Mouse (Mus musculus) liver, embryonic 11.5 days (tissue): Measurements from ENCODE around the gene Whrn. TPM values are rescaled to one million over a fixed set of nuclear protein-coding genes. Genes with fewer than 3 reads are reported as not detected.

Experiments used
- ATAC-seq: fragments of 200-750 bp; cut with Nextera tagmentation; replicated peaks from 2 replicates; pipeline ENCODE4 v1.8.0; 2017; ENCODE audit warnings: moderate number of reproducible peaks, mild to moderate bottlenecking, moderate TSS enrichment, moderate library complexity; ENCODE audit not compliant: low FRiP score
- DNase-seq: peaks from one replicate; pipeline ENCODE4 v3.0.0-alpha.2; 2017; ENCODE audit warnings: low spot score
- H3K27ac ChIP-seq: fragments of 300-500 bp; sonication (generic); 2 replicates; pipeline ENCODE4 v1.5.1; 2014; ENCODE audit warnings: mild to moderate bottlenecking, low read depth, low read length, control low read depth
- H3K27me3 ChIP-seq: fragments of 300-500 bp; sonication (generic); replicated peaks from 2 replicates; pipeline ENCODE4 v1.6.1; 2014; ENCODE audit warnings: low read length, mixed read lengths; ENCODE audit not compliant: control insufficient read depth, insufficient read depth
- H3K36me3 ChIP-seq: fragments of 300-500 bp; sonication (generic); 2 replicates; pipeline ENCODE4 v1.6.1; 2014; ENCODE audit warnings: mild to moderate bottlenecking, low read length, moderate library complexity, mixed read lengths; ENCODE audit not compliant: control insufficient read depth, insufficient read depth
- H3K4me1 ChIP-seq: fragments of 300-500 bp; sonication (generic); replicated peaks from 2 replicates; pipeline ENCODE4 v1.6.1; 2014; ENCODE audit warnings: low read length, mixed read lengths; ENCODE audit not compliant: control insufficient read depth, insufficient read depth
- H3K4me2 ChIP-seq: fragments of 300-500 bp; sonication (generic); 2 replicates; pipeline ENCODE4 v1.6.1; 2014; ENCODE audit warnings: mild to moderate bottlenecking, control low read depth, moderate library complexity
- H3K4me3 ChIP-seq: fragments of 300-500 bp; sonication (generic); 2 replicates; pipeline ENCODE4 v1.5.1; 2014; ENCODE audit warnings: low read depth, low read length, control low read depth
- H3K9ac ChIP-seq: fragments of 300-500 bp; sonication (generic); 2 replicates; pipeline ENCODE4 v1.6.1; 2014; ENCODE audit warnings: low read depth, low read length, control low read depth
- H3K9me3 ChIP-seq: fragments of 300-500 bp; sonication (generic); 2 replicates; pipeline ENCODE4 v1.6.1; 2016; ENCODE audit warnings: low read length, inconsistent platforms, mixed read lengths; ENCODE audit not compliant: control insufficient read depth
- WGBS: fragments of 180-500 bp; shearing (Covaris S2); extraction: QIAGEN DNeasy Blood & Tissue Kit; methylation state at CpG from one replicate; pipeline ENCODE4 v1.1.7; 2014; 5-methylcytosine and 5-hydroxymethylcytosine counted together
- polyA plus RNA-seq: library from polyadenylated mRNA; unstranded; fragments of >200 nt; fragmentation: Nextera tagmentation; extraction: Ambion mirVana; gene quantifications from 2 replicates; pipeline ENCODE4 v1.2.1, GENCODE M21; 2014

Gene Whrn
- polyA plus RNA-seq, 1 experiment from 2014 or later = 2.4 TPM

DNA sequence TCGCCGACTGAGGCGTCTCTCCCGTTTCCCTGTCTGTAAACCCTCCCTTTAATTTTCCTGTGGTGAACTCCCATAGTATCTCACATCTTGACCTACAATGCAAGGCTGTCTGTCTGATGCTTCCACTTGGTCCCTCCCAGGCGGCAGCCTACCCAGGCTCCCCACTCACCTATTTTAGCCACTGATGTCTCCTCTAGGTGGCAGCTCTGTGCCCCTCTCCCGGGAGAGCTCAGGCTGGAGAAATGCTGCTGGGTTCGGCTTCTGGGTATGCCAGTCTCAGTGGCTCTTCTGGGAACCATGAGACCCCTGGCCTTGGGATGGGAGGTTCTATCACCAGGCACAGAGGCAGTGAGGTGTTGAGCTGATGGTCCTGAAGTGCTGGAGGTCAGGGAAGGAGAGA lies 118.3 kb downstream of the Whrn start:
- Histone ChIP-seq H3K4me2 (no peak overlapping the region), H3K27ac (no peak overlapping the region), H3K4me3 (no peak overlapping the region), H3K9me3 (no peaks in the 10 kb centered on the region), H3K27me3 (no peaks in the 10 kb centered on the region), H3K4me1 (peaks cover 20% of the 10 kb centered on the region), H3K36me3 (peaks cover 14% of the 10 kb centered on the region), H3K9ac (no peak overlapping the region)
- WGBS = 75% methylated on average over 7 of the region's 7 CpGs
- DNase-seq (no peak), ATAC-seq (no peak)

DNA sequence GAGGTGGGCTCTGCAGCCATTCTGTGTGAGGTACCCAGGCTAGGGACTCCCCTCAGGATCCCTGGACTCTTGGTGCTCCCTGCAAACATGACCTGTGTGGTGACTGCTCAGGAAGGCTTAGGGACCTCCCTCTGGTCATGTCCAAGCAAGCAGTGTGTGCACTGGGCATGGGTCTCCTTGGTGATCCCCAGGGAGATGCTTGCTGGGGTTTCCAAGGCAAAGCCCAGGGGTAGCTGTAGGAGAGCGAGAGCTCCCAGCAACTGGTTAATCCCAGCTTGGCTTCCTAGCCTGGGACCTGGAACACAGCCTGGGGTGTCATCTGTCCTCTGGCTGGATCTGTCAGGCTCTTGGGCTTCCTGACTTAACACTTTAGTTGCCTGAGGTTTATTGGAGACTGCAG lies 120.4 kb downstream of the Whrn start:
- ATAC-seq (no peak), DNase-seq (no peak)
- Histone ChIP-seq H3K27me3 (no peaks in the 10 kb centered on the region), H3K36me3 (peaks cover 5% of the 10 kb centered on the region; the same call in 1 of the 2 replicates), H3K4me3 (no peak overlapping the region), H3K9me3 (no peaks in the 10 kb centered on the region), H3K27ac (peak overlapping the region; percentile 97), H3K4me2 (no peak overlapping the region), H3K9ac (peak overlapping the region; percentile 59), H3K4me1 (peaks cover 19% of the 10 kb centered on the region)
- 94% methylated on average over 1 of the region's 1 CpGs for WGBS

DNA sequence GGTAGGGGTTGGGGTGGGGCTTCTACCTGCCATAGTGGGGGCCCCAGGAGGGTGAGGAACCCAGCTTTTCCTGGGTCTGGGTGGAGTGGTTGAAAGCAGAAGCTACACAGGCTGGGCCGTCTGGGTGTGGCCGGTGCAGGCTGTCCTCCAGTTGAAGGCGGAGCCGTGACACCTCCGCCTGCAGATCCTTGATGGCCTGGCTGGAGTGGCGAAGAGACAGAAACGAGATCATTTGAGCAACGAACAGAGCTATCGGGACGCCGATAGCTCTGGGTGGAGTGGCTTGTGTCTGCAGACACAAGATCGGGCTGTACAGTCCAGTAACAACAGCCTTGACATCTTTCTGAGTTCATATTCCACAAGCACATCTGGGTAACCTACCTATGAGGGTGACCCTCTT lies 121.5 kb downstream of the Whrn start:
- Histone ChIP-seq H3K4me3 (no peak overlapping the region), H3K4me2 (peak overlapping the region; percentile 35), H3K36me3 (peaks cover 5% of the 10 kb centered on the region; the same call in 1 of the 2 replicates), H3K27me3 (no peaks in the 10 kb centered on the region), H3K4me1 (peaks cover 19% of the 10 kb centered on the region), H3K9ac (no peak overlapping the region; the same call in 1 of the 2 replicates), H3K27ac (peak overlapping the region; percentile 97), H3K9me3 (no peaks in the 10 kb centered on the region)
- ATAC-seq = peak; percentile 90
- 46% methylated on average over 12 of the region's 12 CpGs for WGBS
- DNase-seq = peak; percentile 43

DNA sequence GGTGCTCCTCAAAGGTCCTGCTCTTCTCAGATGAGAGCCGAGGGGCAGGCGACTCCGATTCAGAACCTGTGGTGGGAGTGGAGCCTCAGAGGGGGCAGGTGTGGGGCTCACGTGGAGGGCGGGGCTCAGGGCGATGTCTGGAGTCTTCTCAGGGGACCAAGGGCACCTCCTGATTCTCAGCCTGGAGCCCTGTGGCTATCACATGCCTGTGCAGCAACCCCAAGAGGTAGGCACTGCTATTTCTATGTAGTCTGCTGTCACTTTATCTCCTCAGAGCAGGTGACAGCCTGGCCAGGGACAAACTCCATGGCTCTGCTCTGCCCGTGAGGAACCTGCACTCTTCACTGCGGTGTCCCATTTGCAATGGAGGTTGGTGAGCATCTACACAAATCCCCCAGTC lies 122.4 kb downstream of the Whrn start:
- peak overlapping the region; percentile 12 for H3K4me2 ChIP-seq
- ATAC-seq = peak; percentile 74
- 0 out of 2 replicates have a peak overlapping the region, but pooled peaks have one; percentile 20 for H3K9ac ChIP-seq
- DNase-seq = no peak
- no peaks in the 10 kb centered on the region for H3K27me3 ChIP-seq
- H3K36me3 ChIP-seq = peaks cover 2% of the 10 kb centered on the region; the same call in 1 of the 2 replicates
- no peak overlapping the region for H3K4me3 ChIP-seq
- H3K4me1 ChIP-seq = peaks cover 19% of the 10 kb centered on the region
- H3K27ac ChIP-seq = peak overlapping the region; percentile 91
- WGBS = 75% methylated on average over 8 of the region's 8 CpGs
- no peaks in the 10 kb centered on the region for H3K9me3 ChIP-seq

DNA sequence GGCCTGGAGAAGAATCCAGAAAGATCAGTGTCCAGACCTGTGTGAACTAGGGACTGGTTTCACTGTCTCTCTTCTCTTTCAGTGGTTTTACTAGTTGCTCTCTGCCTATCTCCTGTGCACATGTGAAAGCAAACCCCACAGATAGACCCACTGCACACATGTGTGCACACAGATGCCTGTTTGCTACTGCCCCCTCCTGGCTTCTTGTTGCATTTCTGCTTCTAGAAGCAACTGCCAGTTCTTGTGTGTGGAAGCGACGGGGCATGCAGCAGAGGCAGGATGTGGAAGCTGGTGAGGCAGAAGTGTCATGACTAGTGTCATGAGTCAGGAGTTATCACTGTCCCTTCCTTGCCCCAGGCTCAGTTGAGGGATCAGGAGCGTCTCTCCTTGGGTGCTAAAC lies 123.9 kb downstream of the Whrn start:
- no peaks in the 10 kb centered on the region for H3K9me3 ChIP-seq
- peaks cover 19% of the 10 kb centered on the region for H3K4me1 ChIP-seq
- no peak overlapping the region for H3K4me2 ChIP-seq
- no peak overlapping the region for H3K27ac ChIP-seq
- DNase-seq (no peak), ATAC-seq (peak; percentile 19; the same call in 1 of the 2 replicates)
- no peak overlapping the region for H3K9ac ChIP-seq
- H3K4me3 ChIP-seq = no peak overlapping the region
- H3K36me3 ChIP-seq = no peaks in the 10 kb centered on the region; the same call in 1 of the 2 replicates
- no peaks in the 10 kb centered on the region for H3K27me3 ChIP-seq
- 52% methylated on average over 3 of the region's 3 CpGs for WGBS

DNA sequence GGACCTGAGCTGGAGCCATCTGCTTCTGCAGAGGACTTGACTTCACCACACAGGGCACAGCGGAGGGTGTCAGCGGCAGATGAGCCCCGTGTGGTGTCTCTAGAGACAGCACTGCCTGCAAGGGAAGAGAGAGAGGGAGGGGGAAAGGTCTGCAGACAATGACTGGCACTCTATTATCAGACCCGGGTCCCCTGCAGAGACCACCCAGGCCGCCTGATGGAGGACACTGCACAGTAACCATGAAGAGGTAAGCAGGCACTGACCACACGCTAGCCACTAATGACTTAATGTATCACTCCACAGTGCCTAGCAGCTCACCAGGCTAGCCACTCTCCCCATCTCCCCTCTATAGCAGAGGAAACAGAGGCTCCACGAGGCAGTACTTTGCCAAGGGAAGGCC lies 124.9 kb downstream of the Whrn start:
- H3K27ac ChIP-seq = no peak overlapping the region
- WGBS = 56% methylated on average over 7 of the region's 7 CpGs
- H3K4me1 ChIP-seq = peaks cover 19% of the 10 kb centered on the region
- DNase-seq (no peak), ATAC-seq (no peak)
- no peaks in the 10 kb centered on the region for H3K27me3 ChIP-seq
- no peak overlapping the region for H3K4me2 ChIP-seq
- H3K4me3 ChIP-seq = no peak overlapping the region
- no peaks in the 10 kb centered on the region; the same call in 1 of the 2 replicates for H3K36me3 ChIP-seq
- H3K9me3 ChIP-seq = no peaks in the 10 kb centered on the region
- H3K9ac ChIP-seq = no peak overlapping the region

DNA sequence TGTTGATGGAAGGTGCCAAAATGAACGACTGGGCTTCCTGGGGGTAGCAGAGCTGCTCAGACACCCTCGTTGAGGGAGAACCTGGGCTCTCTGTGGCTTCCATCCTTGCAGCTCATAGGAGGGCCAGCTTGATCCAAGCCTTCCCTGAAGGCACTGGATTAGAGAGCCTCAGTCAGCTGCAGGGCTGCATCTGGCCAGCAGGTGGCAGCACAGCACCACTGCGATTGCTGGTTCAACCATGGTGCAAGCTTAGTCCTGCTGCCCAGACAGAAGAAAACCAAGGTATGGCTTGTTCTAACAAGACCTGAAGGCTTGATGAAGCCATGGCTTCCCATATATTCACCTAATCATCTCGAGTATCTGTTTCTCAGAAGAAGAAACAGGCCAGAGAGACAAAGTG lies 127.2 kb downstream of the Whrn start:
- Histone ChIP-seq H3K36me3 (no peaks in the 10 kb centered on the region; the same call in 1 of the 2 replicates), H3K4me2 (no peak overlapping the region), H3K9me3 (no peaks in the 10 kb centered on the region), H3K4me1 (peaks cover 3% of the 10 kb centered on the region; the same call in 1 of the 2 replicates), H3K9ac (no peak overlapping the region), H3K4me3 (no peak overlapping the region), H3K27ac (no peak overlapping the region), H3K27me3 (no peaks in the 10 kb centered on the region)
- 0 out of 2 replicates have a peak, but pooled peaks have one; percentile 40 for ATAC-seq
- WGBS = 7% methylated on average over 4 of the region's 4 CpGs
- peak; percentile 78 for DNase-seq

Other genes with a start within 250 kb of the Whrn start
- not detected in 2 replicates for gene Orm1, start 151.4 kb downstream of the Whrn start, polyA plus RNA-seq
- gene Orm3, start 139.8 kb downstream of the Whrn start, polyA plus RNA-seq = not detected in 2 replicates
- gene Orm2, start 133.5 kb downstream of the Whrn start, polyA plus RNA-seq = not detected in 2 replicates
- 8.8 and 8.9 TPM in 2 replicates for gene Akna, start 92.6 kb downstream of the Whrn start, polyA plus RNA-seq
- 191 and 204 TPM in 2 replicates for gene Atp6v1g1, start 48.8 kb upstream of the Whrn start, polyA plus RNA-seq
- gene Tmem268, start 62.8 kb upstream of the Whrn start, polyA plus RNA-seq = 9.0 and 10.2 TPM in 2 replicates
- not detected in 2 replicates for gene Gm11213, start 109.3 kb upstream of the Whrn start, polyA plus RNA-seq
- not detected in 2 replicates for gene Tex48, start 126.4 kb upstream of the Whrn start, polyA plus RNA-seq
- gene Gm11214, start 167.4 kb upstream of the Whrn start, polyA plus RNA-seq = not detected in 2 replicates
- gene Tnfsf15, start 249.1 kb upstream of the Whrn start, polyA plus RNA-seq = 0.08 TPM in 1 of 2 replicates, not detected in the other